Mouse (Mus musculus) gastrocnemius, postnatal 4 days (tissue): Measurements from ENCODE around the gene Nup107. TPM values are rescaled to one million over a fixed set of nuclear protein-coding genes. Genes with fewer than 3 reads are reported as not detected.
"Not testable (repeated sequence)": the region's sequence is repeated elsewhere in the genome, so short reads cannot be mapped to it uniquely, and the experiment has no call there.

Experiments
- DNase-seq, 2 experiments: peaks; one replicate each; pipeline ENCODE4 v3.0.0; 2021 to 2022; ENCODE audit warnings: low spot score in 2 of 2, mixed read lengths in 2 of 2
- total RNA-seq, 2 experiments: library from RNA; stranded (reverse); gene quantifications; 2 replicates each; pipeline ENCODE4 v1.2.3; 2021

Nup107 gene
- total RNA-seq, 2 experiments from 2014 or later = 16.8 to 21.3 TPM

GRCm38 (mm10) chr10:117765116-117765894, 27.2 kb downstream of the Nup107 start:
- DNase-seq = no peak

- no peak for DNase-seq
These were observed 27.9 kb downstream of the Nup107 start for GRCm38 (mm10) chr10:117764598-117764997.

- no peak for DNase-seq
These were observed 28.8 kb downstream of the Nup107 start for GRCm38 (mm10) chr10:117763588-117764190.

- DNase-seq = no peak
These were observed 29.5 kb downstream of the Nup107 start for GRCm38 (mm10) chr10:117762966-117763365.

GRCm38 (mm10) chr10:117762281-117762830, 30.1 kb downstream of the Nup107 start:
- DNase-seq = no peak

GRCm38 (mm10) chr10:117761551-117761950, 31.0 kb downstream of the Nup107 start:
- no peak for DNase-seq

- DNase-seq = no peak
These were observed 31.6 kb downstream of the Nup107 start for GRCm38 (mm10) chr10:117760831-117761335.

GRCm38 (mm10) chr10:117759844-117760630, 32.5 kb downstream of the Nup107 start:
- no peak for DNase-seq

- no peak for DNase-seq
These were observed 33.5 kb downstream of the Nup107 start for GRCm38 (mm10) chr10:117758749-117759727.

GRCm38 (mm10) chr10:117758344-117758743, 34.2 kb downstream of the Nup107 start:
- not testable (repeated sequence) for DNase-seq

GRCm38 (mm10) chr10:117757796-117758342, 34.6 kb downstream of the Nup107 start:
- no peak for DNase-seq

- DNase-seq = no peak
These were observed 35.2 kb downstream of the Nup107 start for GRCm38 (mm10) chr10:117757259-117757658.

- no peak for DNase-seq
These were observed 35.7 kb downstream of the Nup107 start for GRCm38 (mm10) chr10:117756784-117757183.

- DNase-seq = no peak
These were observed 36.6 kb downstream of the Nup107 start for GRCm38 (mm10) chr10:117755799-117756467.

GRCm38 (mm10) chr10:117755086-117755798, 37.3 kb downstream of the Nup107 start:
- DNase-seq = no peak

GRCm38 (mm10) chr10:117754609-117754940, 37.9 kb downstream of the Nup107 start:
- no peak for DNase-seq

GRCm38 (mm10) chr10:117753711-117754608, 38.5 kb downstream of the Nup107 start:
- DNase-seq = no peak
